Mouse (Mus musculus) myocyte (in vitro differentiated cells): ENCODE measurements around the gene Kcnd3.

Source experiments
- CEBPB ChIP-seq: IDR thresholded peaks from 2 replicates; pipeline ENCODE4 v1.6.1; 2011; ENCODE audit warnings: mild to moderate bottlenecking, moderate library complexity; ENCODE audit not compliant: poor library complexity, insufficient read depth, severe bottlenecking
- E2F4 ChIP-seq: IDR thresholded peaks from one replicate; pipeline ENCODE4 v1.6.1; 2011; ENCODE audit warnings: mild to moderate bottlenecking, control low read depth, moderate library complexity; ENCODE audit not compliant: insufficient read depth
- MAX ChIP-seq: IDR thresholded peaks from one replicate; pipeline ENCODE4 v1.6.1; 2011; ENCODE audit warnings: low read depth, mild to moderate bottlenecking, control low read depth
- MYOG ChIP-seq, 3 experiments: IDR thresholded peaks; one replicate each; pipeline ENCODE4 v1.6.1; 2011; ENCODE audit warnings: control low read depth in 2 of 3, low read depth in 2 of 3, mild to moderate bottlenecking in 2 of 3; ENCODE audit not compliant: insufficient read length in 2 of 3, control insufficient read depth in 1 of 3, insufficient read depth in 1 of 3
- POLR2A ChIP-seq: IDR thresholded peaks from one replicate; pipeline ENCODE4 v1.6.1; 2011; ENCODE audit warnings: low read depth, mild to moderate bottlenecking, control low read depth, moderate library complexity; ENCODE audit not compliant: insufficient read length
- POLR2AphosphoS2 ChIP-seq: IDR thresholded peaks from one replicate; pipeline ENCODE4 v1.6.1; 2011; ENCODE audit warnings: low read depth, control low read depth; ENCODE audit not compliant: insufficient read length
- REST ChIP-seq: IDR thresholded peaks from one replicate; pipeline ENCODE4 v1.6.1; 2011; ENCODE audit warnings: mild to moderate bottlenecking, control low read depth, moderate library complexity; ENCODE audit not compliant: insufficient read depth, insufficient read length
- TCF12 ChIP-seq: IDR thresholded peaks from one replicate; pipeline ENCODE4 v1.6.1; 2011; ENCODE audit warnings: mild to moderate bottlenecking, control low read depth; ENCODE audit not compliant: poor library complexity, insufficient read depth, severe bottlenecking
- USF1 ChIP-seq: IDR thresholded peaks from one replicate; pipeline ENCODE4 v1.6.1; 2011; ENCODE audit warnings: low read depth, mild to moderate bottlenecking, control low read depth, moderate library complexity

GRCm38 (mm10) chr3:105590056-105590672 lies 138.0 kb downstream of the Kcnd3 start:
- no peak for TF ChIP-seq POLR2A
- no peak for TF ChIP-seq POLR2AphosphoS2
- no peak for TF ChIP-seq E2F4
- TF ChIP-seq USF1, result no peak
- TF ChIP-seq MYOG (IDR thresholded peaks at IDR 0.05; ENCODE audit: control insufficient read depth in 1 of 3, insufficient read depth in 1 of 3, insufficient read length in 2 of 3, low read depth in 2 of 3), result no peak
- no peak for TF ChIP-seq MAX
- TF ChIP-seq TCF12, result no peak
- no peak for TF ChIP-seq CEBPB
- no peak for TF ChIP-seq REST
